Mouse (Mus musculus) erythroblast, embryonic 14.5 days (primary cell): ENCODE results near the gene Tdg. TPM values are rescaled to one million over a fixed set of nuclear protein-coding genes. Genes with fewer than 3 reads are reported as not detected.

ENCODE experiments used
- H3K27me3 ChIP-seq: 2 replicates; pipeline ENCODE4 v1.6.1; 2012; ENCODE audit warnings: inconsistent platforms; ENCODE audit not compliant: control insufficient read depth
- H3K36me3 ChIP-seq: 2 replicates; pipeline ENCODE4 v1.6.1; 2012; ENCODE audit warnings: mild to moderate bottlenecking, inconsistent platforms; ENCODE audit not compliant: control insufficient read depth
- H3K4me1 ChIP-seq: 2 replicates; pipeline ENCODE4 v1.6.1; 2012; ENCODE audit warnings: inconsistent platforms; ENCODE audit not compliant: control insufficient read depth
- H3K4me3 ChIP-seq: replicated peaks from 2 replicates; pipeline ENCODE3; 2012; ENCODE audit warnings: moderate library complexity, mild to moderate bottlenecking, inconsistent platforms
- H3K9me3 ChIP-seq: 2 replicates; pipeline ENCODE4 v1.6.1; 2012; ENCODE audit warnings: low read length, inconsistent platforms, mixed read lengths; ENCODE audit not compliant: control insufficient read depth
- GATA1 ChIP-seq: IDR thresholded peaks from 2 replicates; pipeline ENCODE4 v1.6.1; 2012; ENCODE audit warnings: low read length, inconsistent platforms, mixed read lengths
- TAL1 ChIP-seq: IDR thresholded peaks from 3 replicates; pipeline ENCODE4 v1.6.1; 2012; ENCODE audit warnings: low read length, inconsistent platforms, mixed read lengths
- polyA plus RNA-seq: library from polyadenylated mRNA; stranded (reverse); fragments of >175 nt; gene quantifications from 2 replicates; pipeline ENCODE4 v1.2.3, GENCODE M21; 2012

Tdg gene
- polyA plus RNA-seq, 1 experiment: 0.24 TPM

DNA sequence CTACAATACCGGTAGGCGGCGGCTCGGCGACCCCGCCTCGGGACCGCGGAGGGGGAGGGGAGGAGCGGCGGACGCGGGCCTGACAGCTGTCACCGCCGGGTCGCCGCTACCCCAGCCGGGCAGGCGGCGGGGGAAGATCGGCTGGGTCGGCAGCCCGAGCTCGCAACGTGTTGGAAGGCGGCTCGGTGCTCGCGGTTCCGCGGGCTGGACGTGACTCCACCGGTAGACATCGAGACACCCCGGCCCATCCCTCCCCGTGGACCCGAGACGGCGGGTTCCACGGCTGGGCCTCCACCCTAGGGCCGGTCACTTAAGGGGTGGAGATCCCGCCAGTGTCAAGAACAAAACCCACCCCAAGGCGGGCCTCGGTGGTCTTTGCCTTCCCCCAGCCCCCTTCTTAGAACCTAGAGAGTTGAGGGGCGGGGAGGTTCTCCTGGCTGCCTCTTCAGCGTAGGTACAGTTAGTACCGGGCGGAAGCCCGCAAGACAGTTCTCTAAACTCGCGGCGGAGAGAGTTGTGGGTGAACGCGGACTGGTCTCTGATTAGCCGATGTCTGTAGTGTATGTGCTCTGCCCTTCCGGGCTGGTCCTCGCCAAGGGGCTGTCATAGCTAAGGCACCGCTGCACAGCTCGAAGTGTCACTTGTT lies 69.8 kb downstream of the Tdg start:
- TF ChIP-seq TAL1 (no peak), GATA1 (no peak)
- Histone ChIP-seq H3K9me3 (no peaks in the 10 kb centered on the region), H3K4me1 (peaks cover 36% of the 10 kb centered on the region), H3K4me3 (peak overlapping the region; percentile 100), H3K36me3 (peaks cover 12% of the 10 kb centered on the region), H3K27me3 (no peaks in the 10 kb centered on the region)

Other genes starting within 250 kb of the Tdg start
- not detected in 2 replicates for gene Gm1553, start 137.2 kb upstream of the Tdg start, polyA plus RNA-seq
- gene 1190007I07Rik, start 6.6 kb upstream of the Tdg start, polyA plus RNA-seq: 0.70 and 0.98 TPM in 2 replicates
- 0.01 TPM in 1 of 2 replicates, not detected in the other for gene Glt8d2, start 60.8 kb downstream of the Tdg start, polyA plus RNA-seq
- 0.10 and 0.13 TPM in 2 replicates for gene Hcfc2, start 66.3 kb downstream of the Tdg start, polyA plus RNA-seq
- gene Nfyb, start 134.3 kb downstream of the Tdg start, polyA plus RNA-seq: 3.5 and 3.6 TPM in 2 replicates
- gene Txnrd1, start 204.1 kb downstream of the Tdg start, polyA plus RNA-seq: 7.5 and 8.7 TPM in 2 replicates
- 0.13 and 0.26 TPM in 2 replicates for gene Eid3, start 236.8 kb downstream of the Tdg start, polyA plus RNA-seq